Mouse (Mus musculus): ENCODE results near the gene Gm20738. TPM values are rescaled to one million over a fixed set of nuclear protein-coding genes. Genes with fewer than 3 reads are reported as not detected.
"Not testable (repeated sequence)": the region's sequence is repeated elsewhere in the genome, so short reads cannot be mapped to it uniquely, and the experiment has no call there.

Gene Gm20738
- not detected in 2 replicates for polyA plus RNA-seq (2014; fragmentation: Nextera tagmentation; extraction: Ambion mirVana)

DNA sequence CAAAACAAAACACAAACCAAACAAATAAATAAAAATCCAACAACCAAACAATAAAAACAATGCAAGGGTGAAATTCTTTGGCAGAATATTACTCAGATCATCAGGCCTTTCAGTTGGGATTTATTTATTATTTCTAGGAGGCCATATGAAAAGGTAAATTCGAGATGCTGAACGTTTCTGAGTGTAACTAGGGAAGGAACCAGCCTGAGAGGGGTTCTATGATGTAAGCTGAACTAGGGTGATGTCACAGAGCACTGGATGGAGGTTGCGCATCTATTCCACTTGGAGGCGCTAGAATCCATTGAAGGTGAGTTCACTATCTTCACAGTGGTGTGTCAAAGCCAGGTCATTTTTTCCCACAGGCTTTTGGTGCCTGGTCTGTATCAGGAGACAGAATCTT, at the start of gene Gm20738:
Gene Gm20738 (plus strand): TSS at position 301 of the 400 bp plus-strand sequence.
- ATAC-seq; H3K4me2 ChIP-seq (ENCODE audit: low read length); H3K27ac ChIP-seq (ENCODE audit: low read depth, low read length): not testable (repeated sequence)

More for the DNA sequence above, at the start of gene Gm20738:
- not testable (repeated sequence) for H3K27me3 ChIP-seq (replicated peaks; ENCODE audit: control insufficient read depth, insufficient read depth, low read length); H3K4me1 ChIP-seq (ENCODE audit: control insufficient read depth, insufficient read depth, low read length); H3K9ac ChIP-seq (ENCODE audit: low read length); H3K4me3 ChIP-seq (ENCODE audit: low read depth, low read length); H3K9me3 ChIP-seq (replicated peaks; ENCODE audit: control insufficient read depth, low read length); DNase-seq (ENCODE audit: low spot score); H3K36me3 ChIP-seq (ENCODE audit: control insufficient read depth, insufficient read depth, low read length)
- no CpG with 5 or more reads among the region's 4 CpGs for WGBS

Measured in forebrain, embryonic 14.5 days (tissue).